Comparison of ENCODE assay signal across 27 mouse cellular contexts in genomic region chr13:62939371-62939770, GRCm38 (mm10). TPM values are rescaled to one million over a fixed set of nuclear protein-coding genes. Genes with fewer than 3 reads are reported as not detected.
DNase-seq lines count a peak whose midpoint lies in the region; ATAC-seq and TF ChIP-seq lines count a peak whose summit lies in the region.
"Had no signal": no experiment of that assay in that cellular context is flagged by ENCODE, and none has a peak within 500 bp of the region (broad histone marks: within the 10 kb centered on the region; RNA-seq: fewer than 3 reads in every experiment).

No protein-coding gene starts in this region.

- 12% methylated on average over 3 of the region's 3 CpGs for WGBS in lung, embryonic 14.5 days
- WGBS in lung, postnatal 0 days = 20% methylated on average over 3 of the region's 3 CpGs
- WGBS in liver, embryonic 12.5 days (ENCODE audit: insufficient replicate concordance) = 8% methylated on average over 3 of the region's 3 CpGs
- 79% methylated on average over 3 of the region's 3 CpGs for WGBS in midbrain, embryonic 14.5 days

- H3K9ac ChIP-seq in lung, embryonic 14.5 days = no peak overlapping the region
- H3K9ac ChIP-seq in lung, postnatal 0 days (replicated peaks; ENCODE audit: low read depth) = no peak overlapping the region
- no peak overlapping the region for H3K9ac ChIP-seq in liver, embryonic 12.5 days
- no peak overlapping the region for H3K9ac ChIP-seq in midbrain, embryonic 14.5 days (replicated peaks; ENCODE audit: low read length)
- H3K9ac ChIP-seq: forebrain, postnatal 0 days; heart, embryonic 13.5 days; hindbrain, embryonic 13.5 days; limb, embryonic 13.5 days; midbrain, embryonic 12.5 days had no signal

- peaks cover 7% of the 10 kb centered on the region for H3K4me1 ChIP-seq in lung, embryonic 14.5 days (ENCODE audit: insufficient read depth)
- H3K4me1 ChIP-seq in lung, postnatal 0 days (ENCODE audit: insufficient read depth, low read depth, low read length) = no peaks in the 10 kb centered on the region
- H3K4me1 ChIP-seq in liver, embryonic 12.5 days = peaks cover 25% of the 10 kb centered on the region
- no peaks in the 10 kb centered on the region for H3K4me1 ChIP-seq in midbrain, embryonic 14.5 days (ENCODE audit: control insufficient read depth, insufficient read depth, low read length)
- H3K4me1 ChIP-seq: hindbrain, embryonic 13.5 days; midbrain, embryonic 12.5 days had no signal

- peak; percentile 62 for DNase-seq in lung, embryonic 14.5 days
- no peak for DNase-seq in lung, postnatal 0 days (ENCODE audit: low spot score)
- peak; percentile 64 for DNase-seq in c-Kit-positive CD71-positive TER-119-negative erythroid progenitor cells, embryonic 14.5 days (ENCODE audit: low read depth)
- DNase-seq in midbrain, embryonic 14.5 days = no peak
- DNase-seq in kidney, adult 11 months = no peak
- DNase-seq in right cerebral cortex, postnatal 25 days = no peak
- DNase-seq: adrenal gland, adult 2 months; cerebellum, adult 8-10 months; cerebellum, postnatal 36 days; forebrain, postnatal 0 days; gastrocnemius, postnatal 14 days; heart, adult 11 months; heart, postnatal 14 days; kidney, adult 2 months; lung, postnatal 10 days; right cerebral cortex, postnatal 14 days; spleen, adult 18-20 months; thymus, postnatal 25 days had no signal

- TF ChIP-seq CTCF in lung, embryonic 14.5 days (IDR thresholded peaks at IDR 0.05; ENCODE audit: low read depth) = no peak
- TF ChIP-seq CTCF in lung, postnatal 0 days (IDR thresholded peaks at IDR 0.05) = no peak

- H3K4me2 ChIP-seq in lung, embryonic 14.5 days = no peak overlapping the region
- no peak overlapping the region for H3K4me2 ChIP-seq in lung, postnatal 0 days (replicated peaks; ENCODE audit: low read depth, low read length)
- H3K4me2 ChIP-seq in liver, embryonic 12.5 days = peak overlapping the region; percentile 49
- no peak overlapping the region for H3K4me2 ChIP-seq in midbrain, embryonic 14.5 days (ENCODE audit: low read length)
- H3K4me2 ChIP-seq: heart, embryonic 13.5 days; hindbrain, embryonic 13.5 days; limb, embryonic 13.5 days; midbrain, embryonic 12.5 days had no signal

- no peak overlapping the region for H3K27ac ChIP-seq in lung, embryonic 14.5 days (ENCODE audit: low read depth)
- H3K27ac ChIP-seq in lung, postnatal 0 days (ENCODE audit: low read length) = no peak overlapping the region
- H3K27ac ChIP-seq in liver, embryonic 12.5 days = peak overlapping the region; percentile 49; the same call in 1 of the 2 replicates
- H3K27ac ChIP-seq in midbrain, embryonic 14.5 days (replicated peaks; ENCODE audit: low read depth, low read length) = no peak overlapping the region
- H3K27ac ChIP-seq: heart, embryonic 13.5 days; hindbrain, embryonic 13.5 days; kidney, postnatal 0 days; midbrain, embryonic 12.5 days had no signal

- TF ChIP-seq EP300 in lung, postnatal 0 days (IDR thresholded peaks at IDR 0.05) = no peak

- no peaks in the 10 kb centered on the region for H3K27me3 ChIP-seq in lung, embryonic 14.5 days (ENCODE audit: insufficient read depth, low read length)
- H3K27me3 ChIP-seq in lung, postnatal 0 days (replicated peaks; ENCODE audit: insufficient read depth, low read length) = no peaks in the 10 kb centered on the region
- peaks cover 9% of the 10 kb centered on the region; the same call in 1 of the 2 replicates for H3K27me3 ChIP-seq in liver, embryonic 12.5 days (replicated peaks)
- H3K27me3 ChIP-seq in midbrain, embryonic 14.5 days (ENCODE audit: control insufficient read depth, insufficient read depth, low read length) = no peaks in the 10 kb centered on the region
- H3K27me3 ChIP-seq: heart, embryonic 13.5 days; limb, embryonic 13.5 days; midbrain, embryonic 12.5 days had no signal

- no peaks in the 10 kb centered on the region for H3K36me3 ChIP-seq in lung, embryonic 14.5 days (ENCODE audit: insufficient read depth)
- no peaks in the 10 kb centered on the region for H3K36me3 ChIP-seq in lung, postnatal 0 days (ENCODE audit: insufficient read depth, low read length)
- H3K36me3 ChIP-seq in liver, embryonic 12.5 days = no peaks in the 10 kb centered on the region
- H3K36me3 ChIP-seq in midbrain, embryonic 14.5 days (ENCODE audit: control insufficient read depth, insufficient read depth, low read length) = no peaks in the 10 kb centered on the region
- H3K36me3 ChIP-seq: heart, embryonic 13.5 days; hindbrain, embryonic 13.5 days; limb, embryonic 13.5 days; midbrain, embryonic 12.5 days had no signal

- ATAC-seq in lung, embryonic 14.5 days (ENCODE audit: insufficient read depth) = no peak
- ATAC-seq in lung, postnatal 0 days = no peak
- ATAC-seq in liver, embryonic 12.5 days = peak; percentile 94
- ATAC-seq in megakaryocyte progenitor cell, adult 5-6 weeks (replicated peaks; ENCODE audit: poor library complexity) = peak; percentile 80
- no peak for ATAC-seq in midbrain, embryonic 14.5 days (ENCODE audit: low FRiP score, low TSS enrichment)
- ATAC-seq: CD4-positive, CD25-positive, alpha-beta regulatory T cell, adult 4 months; forebrain, postnatal 0 days had no signal

- no peak overlapping the region for H3K4me3 ChIP-seq in lung, embryonic 14.5 days (ENCODE audit: low read depth, low read length)
- no peak overlapping the region for H3K4me3 ChIP-seq in lung, postnatal 0 days (ENCODE audit: low read depth, low read length)
- H3K4me3 ChIP-seq in liver, embryonic 12.5 days = no peak overlapping the region
- no peak overlapping the region for H3K4me3 ChIP-seq in midbrain, embryonic 14.5 days (replicated peaks; ENCODE audit: low read depth, low read length)
- H3K4me3 ChIP-seq: heart, embryonic 13.5 days; hindbrain, embryonic 13.5 days; limb, embryonic 13.5 days; midbrain, embryonic 12.5 days had no signal

- no peaks in the 10 kb centered on the region for H3K9me3 ChIP-seq in lung, embryonic 14.5 days (ENCODE audit: low read depth, low read length)
- no peaks in the 10 kb centered on the region for H3K9me3 ChIP-seq in lung, postnatal 0 days (ENCODE audit: low read length)
- no peaks in the 10 kb centered on the region for H3K9me3 ChIP-seq in liver, embryonic 12.5 days (replicated peaks)
- no peaks in the 10 kb centered on the region for H3K9me3 ChIP-seq in midbrain, embryonic 14.5 days (ENCODE audit: control insufficient read depth, low read length)
- H3K9me3 ChIP-seq: heart, embryonic 13.5 days; hindbrain, embryonic 13.5 days; limb, embryonic 13.5 days; midbrain, embryonic 12.5 days had no signal

RNA-seq across cellular contexts. Expression of gene 2010111I01Rik, which starts 25.3 kb away (rescaled TPM):
- 146 and 156 TPM in 2 replicates for polyA plus RNA-seq in lung, embryonic 14.5 days (2014; fragmentation: Nextera tagmentation; extraction: Ambion mirVana)
- 128 and 130 TPM in 2 replicates for polyA plus RNA-seq in lung, postnatal 0 days (2015; fragmentation: Nextera tagmentation; extraction: Ambion mirVana)
- polyA plus RNA-seq in liver, embryonic 12.5 days (2016; fragmentation: Nextera tagmentation; extraction: Ambion mirVana) = 17.2 and 19.6 TPM in 2 replicates
- 41.7 and 53.7 TPM in 2 replicates for total RNA-seq in megakaryocyte progenitor cell, adult 5-6 weeks (2015)
- total RNA-seq in megakaryocyte progenitor cell, adult 5-6 weeks (2017) = 81.6 and 90.2 TPM in 2 replicates
- polyA plus RNA-seq in midbrain, embryonic 14.5 days (2014; fragmentation: Nextera tagmentation; extraction: Ambion mirVana) = 23.0 and 32.0 TPM in 2 replicates

RNA-seq across cellular contexts. Expression of gene Fbp1, which starts 51.3 kb away (rescaled TPM):
- 0.97 and 1.1 TPM in 2 replicates for polyA plus RNA-seq in lung, embryonic 14.5 days (2014; fragmentation: Nextera tagmentation; extraction: Ambion mirVana)
- 1.1 and 2.4 TPM in 2 replicates for polyA plus RNA-seq in lung, postnatal 0 days (2015; fragmentation: Nextera tagmentation; extraction: Ambion mirVana)
- not detected in 2 replicates for polyA plus RNA-seq in liver, embryonic 12.5 days (2016; fragmentation: Nextera tagmentation; extraction: Ambion mirVana)
- total RNA-seq in megakaryocyte progenitor cell, adult 5-6 weeks (2015) = 10.5 and 13.8 TPM in 2 replicates
- 10.5 and 19.5 TPM in 2 replicates for total RNA-seq in megakaryocyte progenitor cell, adult 5-6 weeks (2017)
- not detected in 2 replicates for polyA plus RNA-seq in midbrain, embryonic 14.5 days (2014; fragmentation: Nextera tagmentation; extraction: Ambion mirVana)
- total RNA-seq: forebrain, postnatal 0 days; gastrocnemius, postnatal 14 days; heart, postnatal 14 days had no signal
- polyA plus RNA-seq: CD4-positive, CD25-positive, alpha-beta regulatory T cell, adult 4 months; forebrain, embryonic 11.5 days; midbrain, embryonic 12.5 days had no signal

Comparison
In these comparisons a context has a peak if more than half of its experiments do, and no peak if none do; other contexts are left out.
1. DNase-seq: peak in lung, embryonic 14.5 days (single experiment) and c-Kit-positive CD71-positive TER-119-negative erythroid progenitor cells, embryonic 14.5 days (single experiment); none in lung, postnatal 0 days (single experiment), midbrain, embryonic 14.5 days (single experiment), kidney, adult 11 months (single experiment) and right cerebral cortex, postnatal 25 days (single experiment).
2. ATAC-seq: peak in liver, embryonic 12.5 days (single experiment) and megakaryocyte progenitor cell, adult 5-6 weeks (single experiment); none in lung, embryonic 14.5 days (single experiment), lung, postnatal 0 days (single experiment) and midbrain, embryonic 14.5 days (single experiment).